Mouse (Mus musculus) lung, adult 2 months (tissue): ENCODE data around the gene Ube2h.

Source experiments
- CTCF ChIP-seq: fragments of 200-500 bp; IDR thresholded peaks from 2 replicates; pipeline ENCODE4 v1.5.1; 2011; ENCODE audit warnings: mild to moderate bottlenecking, low read length, control low read depth; ENCODE audit not compliant: insufficient read depth
- POLR2A ChIP-seq: fragments of 200-500 bp; IDR thresholded peaks from 2 replicates; pipeline ENCODE4 v1.6.1; 2011; ENCODE audit warnings: low read depth, mild to moderate bottlenecking, control low read depth, low read length, borderline replicate concordance; ENCODE audit errors: extremely low read depth

- no peak for TF ChIP-seq CTCF
- no peak for TF ChIP-seq POLR2A
Observed at GRCm38 (mm10) chr6:30168275-30168674, 136.1 kb downstream of the Ube2h start.
